Mouse (Mus musculus): ENCODE data around the gene Slc39a12.

Gene Slc39a12

DNA sequence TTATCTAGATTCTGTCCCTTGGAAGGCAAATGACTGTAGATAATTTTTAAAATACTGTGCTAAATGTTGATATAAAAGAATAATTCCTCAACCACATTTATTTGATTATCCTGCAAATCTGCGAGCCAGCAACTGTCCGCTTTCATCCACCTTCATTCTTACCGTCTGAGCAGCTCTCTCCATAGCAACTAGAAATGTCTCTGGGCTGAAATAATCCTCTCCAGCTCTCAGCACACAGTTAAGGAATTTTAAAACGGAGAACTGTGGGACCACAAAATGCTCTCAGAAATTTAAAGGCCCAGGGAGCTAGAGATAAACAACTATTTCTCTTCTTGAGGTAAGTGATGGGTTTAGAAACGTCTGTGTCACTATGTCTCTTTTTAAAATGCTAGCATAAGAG is at the start of gene Slc39a12:
Gene Slc39a12 (plus strand): TSS at position 155 of the 400 bp plus-strand sequence.
- no peak for DNase-seq (ENCODE audit: low read depth in 1 of 2, low spot score in 2 of 2)

DNA sequence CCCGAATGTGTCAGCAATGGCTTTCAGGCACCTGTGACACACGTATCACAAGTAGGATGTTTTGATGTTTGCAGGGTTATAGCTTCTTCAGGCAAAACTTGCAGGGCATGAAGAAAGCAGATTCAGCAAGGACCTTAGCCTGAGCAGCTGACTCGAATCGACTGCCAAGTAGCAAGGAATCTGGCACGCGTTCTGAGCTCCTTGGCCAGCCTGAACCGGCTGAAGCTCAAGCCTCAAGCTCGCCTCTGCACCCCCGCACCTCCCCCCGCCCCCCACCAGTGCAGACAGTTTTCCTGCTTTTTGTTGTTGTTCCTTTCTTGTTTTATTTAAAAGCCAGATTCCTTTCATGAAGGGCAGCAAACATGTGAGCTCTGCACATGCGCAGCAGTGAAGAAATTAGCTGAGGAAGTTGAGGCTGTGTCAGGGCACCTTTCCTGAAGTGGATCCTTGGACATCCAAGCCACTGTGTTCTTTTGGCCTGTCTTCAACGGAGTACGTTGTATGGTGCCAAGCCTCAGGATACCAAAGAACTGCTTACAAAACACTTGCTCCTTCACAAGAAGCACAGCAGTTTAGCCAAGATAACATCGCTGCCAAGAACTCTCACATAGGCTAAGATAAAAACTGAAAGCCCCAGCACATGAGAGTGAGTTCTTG is 46.3 kb upstream of the Slc39a12 start:
- DNase-seq (ENCODE audit: low read depth in 1 of 2, low spot score in 2 of 2), result no peak

DNA sequence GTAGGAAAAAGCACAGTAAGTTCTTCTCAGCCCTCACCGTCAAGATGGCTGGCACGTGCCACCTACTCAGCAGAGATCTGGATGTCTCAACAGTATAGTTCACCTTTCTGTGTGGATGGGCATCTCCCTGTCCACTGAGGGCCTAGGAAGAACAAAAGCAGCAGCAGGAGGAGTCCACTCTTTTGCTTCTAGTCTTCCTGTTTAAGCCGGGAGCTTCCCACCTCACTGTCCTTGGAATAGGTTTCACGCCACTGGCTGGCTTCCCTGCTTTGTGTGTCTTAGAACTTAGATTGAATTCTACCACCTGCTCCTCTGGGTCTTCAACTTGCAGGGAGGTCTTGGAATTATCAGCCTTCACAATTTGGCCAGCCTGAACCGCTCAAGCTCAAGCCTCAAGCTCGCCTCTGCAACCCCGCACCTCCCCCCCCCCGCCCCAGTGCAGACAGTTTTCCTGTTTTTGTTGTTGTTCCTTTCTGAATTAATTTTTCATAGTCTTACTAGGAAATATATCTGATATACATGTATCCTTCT is 45.7 kb upstream of the Slc39a12 start:
- no peak for DNase-seq (ENCODE audit: low read depth in 1 of 2, low spot score in 2 of 2)

DNA sequence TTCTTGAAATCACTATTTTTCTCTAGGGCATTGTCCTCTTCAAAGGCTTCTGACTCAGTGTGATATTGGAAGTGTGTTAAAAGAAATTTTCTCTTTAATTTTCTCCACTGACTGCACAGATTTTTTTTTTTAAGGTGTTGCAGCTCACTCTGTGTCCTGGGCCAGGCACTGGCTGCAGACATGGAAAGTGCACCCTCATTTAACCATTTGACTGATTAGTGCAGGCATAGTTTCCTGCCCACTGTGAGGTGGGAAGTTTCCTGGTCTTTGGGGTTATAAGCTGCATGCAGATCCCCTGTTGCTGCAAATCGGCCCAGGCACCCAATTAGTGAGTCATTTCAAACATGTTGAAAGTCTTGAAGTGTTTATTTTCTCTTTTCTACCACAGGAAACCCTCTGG is 740 bp downstream of the Slc39a12 start:
- no peak for DNase-seq (ENCODE audit: low read depth in 1 of 2, low spot score in 2 of 2)

DNA sequence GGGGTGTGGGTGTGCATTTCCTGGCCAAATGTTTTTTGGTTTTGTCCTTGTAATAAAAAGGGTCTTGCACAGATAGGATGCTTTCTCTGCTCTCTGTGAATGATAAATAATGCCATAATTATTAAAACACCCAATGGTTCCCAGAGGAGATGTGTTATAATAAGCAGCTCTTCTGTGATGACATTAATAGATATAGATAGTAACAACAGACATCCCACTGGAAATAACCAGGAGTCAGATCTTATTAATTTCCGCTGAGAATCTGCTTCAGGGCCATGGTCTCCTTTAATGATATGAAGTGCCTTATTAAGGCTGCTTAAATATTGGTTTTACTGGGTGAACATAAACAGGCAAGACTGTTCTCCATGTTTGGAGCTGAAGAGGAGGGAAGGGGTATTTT is 2.8 kb downstream of the Slc39a12 start:
- DNase-seq (ENCODE audit: low read depth in 1 of 2, low spot score in 2 of 2), result no peak

DNA sequence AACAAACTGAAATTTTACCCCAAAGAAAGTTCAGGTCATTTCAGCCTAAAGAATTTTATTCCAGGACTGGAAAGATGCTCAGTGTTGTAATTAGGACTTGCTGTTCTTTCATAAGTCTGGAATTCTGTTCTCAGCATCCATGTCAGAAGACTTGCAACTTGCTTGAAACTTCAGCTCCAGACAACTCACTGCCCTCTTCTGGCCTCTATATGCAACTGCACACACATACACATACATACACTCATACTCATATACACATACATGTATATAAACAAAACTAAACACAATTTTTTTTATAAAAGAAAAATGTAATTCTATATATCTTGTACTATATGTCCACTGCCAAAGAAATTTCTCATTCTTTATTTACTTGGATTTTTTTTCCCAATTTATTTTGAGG is 14.9 kb downstream of the Slc39a12 start:
- DNase-seq (ENCODE audit: low read depth in 1 of 2, low spot score in 2 of 2), result no peak

DNA sequence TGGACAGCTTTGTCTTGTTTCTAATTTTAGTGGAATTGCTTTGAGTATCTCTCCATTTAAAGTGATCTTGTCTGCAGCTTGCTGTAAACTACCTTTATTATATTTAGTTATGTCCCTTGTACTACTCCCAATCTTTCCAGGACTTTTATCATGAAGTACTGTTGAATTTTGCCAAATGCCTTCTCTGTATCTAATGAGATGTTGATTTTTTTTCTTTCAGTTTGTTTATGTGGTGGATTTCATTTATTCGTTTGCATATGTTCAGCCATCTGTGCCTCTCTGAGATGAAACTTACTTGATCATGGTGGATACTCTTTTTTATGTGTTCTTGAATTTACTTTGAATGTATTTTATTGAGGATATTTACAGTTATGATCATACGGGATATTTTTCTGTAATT is 40.9 kb downstream of the Slc39a12 start:
- DNase-seq (ENCODE audit: low read depth in 1 of 2, low spot score in 2 of 2), result no peak

DNA sequence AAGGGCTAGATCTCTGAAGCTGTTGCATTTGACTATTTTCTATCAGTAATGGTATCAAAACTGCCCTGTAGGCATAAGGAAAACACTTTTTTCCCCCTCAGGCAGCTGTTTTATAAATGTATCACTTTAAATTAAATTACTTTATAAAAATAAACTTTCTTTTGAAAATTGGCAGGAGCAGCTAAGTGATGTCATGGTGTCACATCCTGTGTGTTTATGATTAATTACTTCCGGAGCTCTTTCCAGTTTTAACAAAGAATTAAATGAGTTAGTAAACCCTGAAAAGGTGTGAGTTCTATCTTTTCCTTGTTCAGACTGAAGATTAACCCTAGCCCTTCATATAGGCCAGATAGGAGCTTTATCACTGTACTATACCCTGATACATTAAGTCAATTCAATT is 59.2 kb downstream of the Slc39a12 start:
- DNase-seq (ENCODE audit: low read depth in 1 of 2, low spot score in 2 of 2), result no peak

DNA sequence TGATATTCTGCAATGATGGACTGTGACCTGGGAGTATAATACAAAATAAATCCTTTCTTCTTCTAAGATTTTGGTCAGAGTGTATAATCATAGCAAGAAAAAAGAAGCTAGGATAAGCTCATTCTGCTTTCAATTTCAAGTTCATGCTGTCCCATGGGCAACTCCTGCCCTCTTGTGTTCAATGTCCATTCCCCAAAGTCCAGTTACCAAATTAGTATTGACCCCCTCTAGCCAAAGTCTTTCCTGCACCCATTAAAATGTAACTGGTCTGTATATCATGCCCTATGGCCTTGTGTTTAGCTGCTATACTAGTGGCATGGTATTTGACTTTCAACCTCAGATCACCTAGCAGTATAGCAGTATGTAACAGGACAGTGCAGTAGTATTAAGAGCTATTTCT is 62.8 kb downstream of the Slc39a12 start:
- no peak for DNase-seq (ENCODE audit: low read depth in 1 of 2, low spot score in 2 of 2)

DNA sequence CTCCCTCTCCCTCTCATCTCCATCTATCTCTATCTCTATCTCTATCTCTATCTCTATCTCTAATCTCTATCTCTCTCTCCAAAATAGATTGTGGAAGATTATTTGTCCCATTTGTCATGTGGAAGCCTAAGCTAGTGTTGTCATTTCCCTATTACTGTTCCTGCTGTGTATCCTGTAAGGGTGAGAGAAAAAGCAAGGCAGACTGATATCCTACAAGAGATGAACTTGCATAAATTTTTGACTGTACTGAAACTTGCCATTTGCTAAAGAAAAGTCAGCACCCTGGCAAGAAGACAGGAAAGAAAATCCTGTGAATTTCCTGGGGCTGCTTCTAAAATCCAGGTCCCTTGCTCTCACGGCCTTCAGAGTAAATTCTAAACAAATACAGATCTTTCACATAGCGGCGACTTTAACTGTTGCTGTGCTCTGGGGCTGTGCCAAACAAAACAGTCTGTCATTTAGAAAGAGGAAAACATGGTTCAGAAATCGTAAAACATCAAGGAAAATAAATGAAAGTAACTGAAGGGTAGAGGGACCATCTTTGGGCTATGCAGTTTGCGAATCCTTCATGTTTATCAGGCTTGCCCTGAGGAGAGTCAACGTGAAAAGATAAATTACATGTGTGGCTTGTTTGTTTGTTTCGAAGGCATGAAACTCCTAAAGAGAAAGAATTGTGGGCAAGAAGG is 67.0 kb downstream of the Slc39a12 start:
- no peak for DNase-seq (ENCODE audit: low read depth in 1 of 2, low spot score in 2 of 2)

DNA sequence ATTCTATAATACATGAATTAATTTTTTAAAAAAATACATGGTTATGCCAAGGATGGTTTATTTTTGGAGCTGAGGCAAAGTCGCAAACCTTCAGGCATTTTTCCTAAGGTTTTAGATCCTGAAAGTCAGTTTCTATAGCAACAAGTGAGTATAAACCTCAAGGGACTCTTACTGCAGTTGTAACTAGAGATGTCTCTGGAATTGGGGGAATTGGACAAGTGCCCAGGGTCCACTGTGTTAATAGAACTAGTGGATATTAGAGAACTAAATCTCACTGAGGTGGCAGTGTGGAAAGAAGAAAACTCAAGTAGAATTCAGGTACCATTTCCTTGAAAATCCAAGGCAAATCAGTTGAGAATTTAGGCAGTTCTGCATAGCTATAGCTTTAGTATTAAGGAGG is 76.3 kb downstream of the Slc39a12 start:
- no peak for DNase-seq (ENCODE audit: low read depth in 1 of 2, low spot score in 2 of 2)

DNA sequence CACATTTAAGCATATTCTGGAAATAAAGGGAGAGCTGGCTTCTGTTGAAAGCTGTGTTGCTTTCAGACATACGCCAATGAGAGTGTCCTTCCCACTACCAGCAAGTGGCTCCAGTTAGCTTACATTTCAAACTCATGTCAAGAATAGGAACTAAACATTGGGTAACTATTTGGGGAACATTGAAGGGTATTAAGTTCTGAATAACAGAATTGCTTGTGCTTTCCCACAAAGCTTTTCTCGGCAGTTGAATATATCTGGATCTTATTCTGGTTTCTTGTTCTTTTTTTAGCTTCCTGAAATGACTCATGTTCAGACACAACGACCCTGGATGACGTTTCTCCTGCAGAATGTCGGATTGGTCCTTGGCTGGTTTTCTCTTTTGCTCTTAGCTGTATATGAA is 106.0 kb downstream of the Slc39a12 start:
- no peak for DNase-seq (ENCODE audit: low read depth in 1 of 2, low spot score in 2 of 2)

DNA sequence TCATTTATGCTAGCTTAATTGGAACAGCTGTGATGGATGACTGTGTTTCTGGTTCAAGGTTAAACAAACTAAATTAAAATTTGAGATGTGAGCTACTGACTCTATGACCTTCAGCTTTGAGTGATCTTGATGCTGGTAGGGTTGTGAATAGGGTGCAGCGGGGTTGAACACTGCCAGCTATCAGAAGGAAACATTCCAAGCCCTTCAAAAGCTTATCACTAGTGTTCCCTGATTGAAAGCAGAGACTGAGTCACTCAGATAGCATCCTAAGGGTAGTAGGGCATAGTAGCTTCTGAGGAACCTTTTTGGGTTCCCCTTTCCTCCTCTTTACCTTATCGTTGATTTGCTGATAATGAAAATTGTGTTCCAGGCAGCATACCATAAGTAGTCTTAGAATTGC is 108.0 kb downstream of the Slc39a12 start:
- DNase-seq (ENCODE audit: low read depth in 1 of 2, low spot score in 2 of 2), result no peak

DNA sequence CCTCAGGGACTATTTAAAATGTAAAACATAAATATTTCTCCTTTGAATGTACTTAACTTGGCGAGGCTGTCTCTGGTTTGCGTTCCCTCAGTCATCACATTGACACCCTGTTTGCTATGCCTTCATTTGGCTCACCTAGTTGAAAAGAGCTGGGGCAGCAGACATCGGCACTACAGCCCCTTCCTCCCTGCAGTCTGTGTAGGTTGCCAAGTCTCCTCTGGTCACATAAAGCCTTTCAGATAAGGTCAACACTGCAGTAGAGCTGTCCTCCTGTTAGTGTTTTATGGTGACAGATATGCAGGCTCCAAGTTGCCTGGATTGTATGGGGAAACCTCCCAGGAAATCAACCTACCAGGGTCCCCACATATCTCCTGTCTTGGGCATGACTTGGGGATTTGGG is 114.4 kb downstream of the Slc39a12 start:
- DNase-seq (ENCODE audit: low read depth in 1 of 2, low spot score in 2 of 2), result no peak

DNA sequence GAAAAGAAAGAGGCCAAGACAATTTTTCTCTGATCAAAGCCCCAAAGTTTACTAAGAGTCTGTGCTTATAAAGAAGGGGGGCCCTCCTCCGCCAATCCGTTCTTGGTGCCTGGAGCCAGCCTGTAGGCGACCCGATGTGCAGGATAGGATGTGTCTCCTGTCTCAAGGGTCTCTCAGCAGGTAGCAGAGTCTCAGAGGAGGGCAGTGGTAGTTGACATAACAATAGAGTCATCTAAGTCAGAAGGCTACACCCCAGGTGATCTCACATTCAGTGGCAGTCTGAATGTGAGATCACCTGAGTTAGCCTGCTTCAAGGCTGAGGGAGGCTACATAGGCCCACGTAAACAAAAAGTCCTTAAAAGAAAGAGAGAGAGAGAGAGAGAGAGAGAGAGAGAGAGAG is 130.1 kb downstream of the Slc39a12 start:
- no peak for DNase-seq (ENCODE audit: low read depth in 1 of 2, low spot score in 2 of 2)

DNA sequence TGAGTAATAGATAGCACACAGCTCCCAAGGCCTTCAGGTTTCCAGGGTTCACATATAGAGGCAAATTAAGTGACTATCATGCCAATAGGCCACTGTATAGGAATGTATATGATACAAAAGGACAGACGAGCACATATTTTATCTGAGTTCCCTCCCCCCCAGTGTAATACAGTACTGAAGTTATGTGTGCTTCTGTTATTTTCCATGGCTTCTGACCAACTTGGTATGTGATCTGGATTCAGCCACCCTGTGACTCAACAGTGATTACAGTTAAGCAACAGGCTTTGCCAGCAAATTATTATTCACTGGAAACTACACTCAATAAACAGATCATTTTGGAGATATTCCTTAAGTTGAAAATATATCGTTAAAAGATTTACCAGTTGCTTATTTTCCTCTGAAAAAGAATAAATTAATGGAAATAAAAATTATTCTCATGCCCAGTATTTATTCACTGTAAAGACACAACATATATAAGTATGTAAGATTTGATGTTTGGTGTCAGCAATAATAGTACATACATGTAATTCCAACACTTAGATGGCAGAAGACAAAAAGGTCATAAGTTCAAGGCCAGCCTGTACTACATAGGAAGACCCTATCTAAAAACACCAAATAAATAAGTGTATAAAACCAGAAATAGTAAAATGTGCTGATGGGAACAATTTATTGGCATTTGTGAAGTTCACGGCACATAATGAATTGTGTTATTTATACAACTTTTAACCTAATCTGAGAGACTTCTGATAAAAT is 146.4 kb downstream of the Slc39a12 start:
- DNase-seq (ENCODE audit: low read depth in 1 of 2, low spot score in 2 of 2), result no peak

DNA sequence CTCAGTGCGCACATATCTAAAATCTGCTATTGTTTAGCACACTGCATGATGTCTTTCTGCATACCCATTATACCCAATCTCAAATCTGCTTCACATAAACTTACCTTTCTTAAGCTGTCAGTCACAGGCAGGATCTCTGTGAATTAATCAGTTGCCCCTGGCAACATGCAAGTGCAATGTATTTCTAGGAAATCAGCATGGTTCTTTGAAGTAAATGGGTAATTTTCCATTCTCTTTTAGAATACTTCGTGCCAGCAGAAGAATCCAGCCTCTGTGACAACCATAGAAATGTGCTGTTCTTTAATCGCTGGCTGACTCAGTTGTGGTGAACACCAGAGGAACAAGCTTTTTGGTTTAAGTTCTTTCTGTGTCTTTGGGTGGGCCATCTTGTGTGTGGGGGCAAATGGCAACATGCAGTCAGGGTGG is 147.1 kb downstream of the Slc39a12 start:
- no peak for DNase-seq (ENCODE audit: low read depth in 1 of 2, low spot score in 2 of 2)

DNA sequence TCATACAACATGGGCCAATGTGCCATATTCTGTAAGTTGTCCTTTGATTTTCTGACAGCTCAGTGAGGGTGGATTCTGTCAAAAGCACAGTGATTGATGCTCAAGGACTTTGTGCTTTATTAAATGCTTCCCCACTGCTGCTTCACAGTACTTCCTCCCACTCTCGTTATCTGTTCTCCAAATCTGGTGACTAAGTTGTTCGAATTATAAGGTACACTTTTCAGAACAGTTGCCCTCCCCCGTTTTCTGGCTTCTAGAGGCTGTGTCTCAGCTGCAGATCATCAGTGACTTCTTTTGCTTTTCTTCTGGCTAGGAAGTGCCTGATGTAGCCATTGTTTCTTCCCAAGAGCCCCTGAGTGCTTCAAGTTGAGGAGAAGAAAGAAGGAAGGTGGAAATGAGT is 149.7 kb downstream of the Slc39a12 start:
- no peak for DNase-seq (ENCODE audit: low read depth in 1 of 2, low spot score in 2 of 2)

DNA sequence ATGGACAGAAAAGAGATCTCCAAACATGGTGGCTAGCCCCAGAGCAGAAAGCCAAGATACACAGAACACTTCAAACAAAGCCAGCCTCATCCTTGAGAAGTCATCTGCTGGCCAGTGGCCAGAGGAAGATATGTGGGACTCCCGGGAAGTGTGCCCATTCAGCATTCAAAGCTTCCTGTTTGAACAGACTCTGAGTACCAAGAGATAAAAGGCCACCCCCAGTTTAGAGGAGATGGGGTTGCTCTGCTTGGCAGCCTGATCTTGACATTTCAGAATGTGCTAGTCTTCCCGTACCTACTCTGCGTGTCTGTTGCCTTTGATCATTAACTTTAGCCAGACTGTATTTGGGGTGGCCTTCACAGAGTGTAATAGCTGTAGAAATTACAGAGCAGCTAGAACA is 155.2 kb downstream of the Slc39a12 start:
- DNase-seq (ENCODE audit: low read depth in 1 of 2, low spot score in 2 of 2), result no peak

DNA sequence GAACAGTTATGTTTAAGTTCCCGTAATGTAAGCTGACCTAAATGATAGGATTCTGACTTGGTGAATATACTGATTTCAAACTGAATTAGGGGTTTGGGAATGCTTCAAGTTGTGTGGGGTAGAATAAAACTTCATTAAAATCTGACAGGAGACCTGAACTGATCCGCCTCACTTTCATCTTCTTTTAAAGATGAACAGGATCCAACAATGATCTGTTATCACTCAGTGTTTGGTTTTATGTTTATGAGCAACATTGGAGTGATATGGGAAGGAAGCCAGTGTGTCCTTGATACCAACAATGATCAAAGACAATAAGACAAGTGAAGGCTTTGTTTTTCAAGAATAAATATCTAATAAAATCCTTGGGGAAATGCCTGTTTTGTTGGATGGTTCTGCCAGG is 155.7 kb downstream of the Slc39a12 start:
- no peak for DNase-seq (ENCODE audit: low read depth in 1 of 2, low spot score in 2 of 2)
